Mouse (Mus musculus) left cerebral cortex, postnatal 14 days (tissue): ENCODE data around the gene Vwf. TPM values are rescaled to one million over a fixed set of nuclear protein-coding genes. Genes with fewer than 3 reads are reported as not detected.

Experiments
- DNase-seq, 2 experiments: peaks; one replicate each; pipeline ENCODE4 v3.0.0; 2021 to 2022; ENCODE audit warnings: low spot score in 2 of 2, mixed read lengths in 1 of 2
- intact Hi-C: fragments of 180-260 bp; cut with DNase I; formaldehyde crosslinking; loops from one replicate; pipeline ENCODE4 v1.15.1; 2025
- total RNA-seq, 2 experiments: library from RNA; stranded (reverse); gene quantifications; 2 replicates each; pipeline ENCODE4 v1.2.3; 2021

The Vwf gene
- total RNA-seq, 2 experiments from 2014 or later: 25.5 to 31.3 TPM

GRCm38 (mm10) chr6:125578647-125579011 is 32.1 kb downstream of the Vwf start:
- intact Hi-C loops: no loop called here
- no peak for DNase-seq

- no peak for DNase-seq
- intact Hi-C loops: no loop called here
These were observed 33.3 kb downstream of the Vwf start for GRCm38 (mm10) chr6:125579864-125580263.

DNA sequence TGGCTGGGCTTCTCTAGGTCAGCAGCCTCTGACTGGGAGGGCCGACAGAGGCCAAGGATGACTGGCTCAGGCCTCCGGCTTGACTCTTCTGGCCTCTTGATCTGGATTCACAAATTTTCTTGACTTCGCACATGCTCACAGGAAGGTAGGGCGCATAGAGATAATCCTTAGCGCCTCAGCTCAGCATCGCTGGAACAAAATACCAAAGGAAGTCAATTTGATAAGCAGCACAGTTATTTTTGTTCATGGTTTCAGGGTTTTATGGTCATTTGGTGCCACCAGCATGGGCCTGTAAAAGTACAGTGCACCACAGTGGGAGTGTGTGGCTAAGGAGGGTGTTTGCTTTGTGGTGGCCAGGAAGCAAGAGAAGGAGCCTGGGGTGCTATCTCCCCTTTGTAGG is 37.1 kb downstream of the Vwf start:
- intact Hi-C loops: no loop called here
- DNase-seq: no peak

DNA sequence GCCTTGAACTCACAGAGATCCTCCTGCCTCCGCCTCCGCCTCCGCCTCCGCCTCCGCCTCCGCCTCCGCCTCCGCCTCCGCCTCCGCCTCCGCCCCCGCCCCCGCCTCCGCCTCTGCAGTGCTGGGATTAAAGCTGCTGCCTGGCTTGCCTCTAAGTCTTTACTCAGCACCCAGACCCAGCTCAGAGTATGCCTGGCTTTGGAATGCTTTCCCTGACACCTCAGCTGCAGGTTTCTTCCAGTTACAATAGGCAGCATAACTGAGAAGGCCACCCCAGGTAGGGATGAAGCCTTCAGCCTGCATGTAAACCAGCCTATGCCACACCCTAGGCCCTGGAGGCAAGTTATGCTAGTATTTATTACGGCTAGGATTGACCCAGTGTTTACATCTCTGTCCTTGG is 37.7 kb downstream of the Vwf start:
- intact Hi-C loops: no loop called here
- no peak for DNase-seq

DNA sequence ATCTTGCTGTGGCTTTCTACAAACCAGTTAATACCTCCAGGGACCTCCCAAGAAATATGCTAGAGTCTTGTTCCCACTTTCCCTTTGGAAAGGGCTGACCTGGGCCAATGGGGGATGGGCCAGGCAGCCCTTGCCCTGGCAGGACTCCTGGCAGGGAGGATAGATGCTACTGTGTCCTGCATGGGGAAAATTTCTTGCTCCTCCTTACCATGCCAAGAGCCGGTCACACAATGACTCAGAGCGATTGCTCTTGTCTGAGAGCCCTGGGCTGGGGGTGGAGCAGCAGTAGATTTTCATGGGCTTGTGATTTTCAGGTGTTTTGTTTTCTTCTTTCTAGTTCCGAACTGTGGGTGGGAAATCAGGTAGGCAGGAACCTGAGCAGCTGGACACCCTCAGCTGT is 39.0 kb downstream of the Vwf start:
- intact Hi-C loops: no loop called here
- no peak for DNase-seq

DNA sequence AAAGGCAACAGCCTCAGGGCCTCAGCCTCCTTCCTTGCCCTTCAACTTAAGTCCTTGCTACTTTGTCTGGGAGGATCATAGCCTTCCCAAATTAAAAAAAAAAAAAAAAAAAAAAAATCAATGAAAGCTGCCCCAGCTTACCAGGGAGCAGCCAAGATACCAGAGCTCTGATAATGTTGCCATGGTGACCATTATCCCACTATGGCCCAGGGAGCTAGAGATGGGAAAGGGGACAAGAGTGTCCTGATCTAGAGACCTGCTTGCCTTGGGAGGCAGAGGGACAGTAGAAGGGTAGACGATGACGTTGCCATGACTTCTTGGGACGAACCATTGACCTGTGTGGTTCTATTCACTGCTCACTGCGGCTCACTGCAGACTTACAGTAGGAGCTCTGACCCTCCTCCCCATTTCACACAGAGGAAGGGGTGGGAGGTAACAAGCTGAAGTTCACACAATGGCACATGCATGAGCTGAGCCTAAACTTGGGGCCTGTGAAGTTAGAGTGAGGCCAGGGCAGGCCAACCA is 39.5 kb downstream of the Vwf start:
- DNase-seq: no peak
- intact Hi-C loops: no loop called here

- no peak for DNase-seq
These were observed 41.7 kb downstream of the Vwf start for GRCm38 (mm10) chr6:125588241-125588640.

GRCm38 (mm10) chr6:125589075-125589474 is 42.5 kb downstream of the Vwf start:
- intact Hi-C loops: no loop called here
- DNase-seq: no peak

More at GRCm38 (mm10) chr6:125588241-125588640, 41.7 kb downstream of the Vwf start:
- intact Hi-C loops: no loop called here

- intact Hi-C loops: no loop called here
- DNase-seq: peak in 1 of 2 experiments; percentile 54
These were observed 43.5 kb downstream of the Vwf start for GRCm38 (mm10) chr6:125590056-125590455.

- intact Hi-C loops: no loop called here
These were observed 43.9 kb downstream of the Vwf start for GRCm38 (mm10) chr6:125590471-125590870.

DNA sequence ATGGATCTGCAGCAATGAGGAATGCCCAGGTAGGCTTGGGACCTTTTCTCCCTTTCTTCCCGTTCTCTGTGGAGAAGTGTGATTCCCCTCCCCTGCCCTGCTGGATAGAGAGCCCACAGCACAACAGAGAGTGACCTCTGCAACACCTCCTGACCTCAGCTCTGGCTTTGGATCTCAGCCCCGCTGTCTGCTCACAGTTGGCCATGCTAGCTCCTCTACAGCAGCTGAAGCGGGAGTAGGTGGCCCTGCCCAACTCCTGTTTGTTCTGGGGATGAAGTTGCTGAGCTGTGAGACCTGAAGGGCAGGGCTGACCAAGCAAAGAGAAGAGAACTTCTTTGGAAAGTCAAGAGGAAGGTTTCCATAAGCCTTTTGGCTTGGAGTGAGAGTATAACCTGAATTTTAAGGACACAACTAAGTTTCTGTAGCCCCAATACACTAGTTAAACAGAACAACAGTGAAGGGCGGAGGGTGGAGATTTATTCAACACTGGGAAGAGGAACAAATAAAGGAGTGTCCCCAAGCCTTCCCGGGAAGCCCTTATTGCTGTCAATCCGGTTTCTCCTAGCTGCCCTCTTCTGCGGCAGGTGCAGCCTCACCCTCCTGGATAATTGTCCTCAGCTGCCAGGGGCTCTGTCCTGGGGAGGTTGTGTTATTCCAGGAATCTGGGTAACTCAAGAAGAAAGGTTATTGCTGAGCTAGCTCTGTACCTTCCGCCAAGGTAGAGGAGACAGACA is 45.2 kb downstream of the Vwf start:
- DNase-seq: no peak
- intact Hi-C loops: no loop called here

More at GRCm38 (mm10) chr6:125590471-125590870, 43.9 kb downstream of the Vwf start:
- no peak for DNase-seq

DNA sequence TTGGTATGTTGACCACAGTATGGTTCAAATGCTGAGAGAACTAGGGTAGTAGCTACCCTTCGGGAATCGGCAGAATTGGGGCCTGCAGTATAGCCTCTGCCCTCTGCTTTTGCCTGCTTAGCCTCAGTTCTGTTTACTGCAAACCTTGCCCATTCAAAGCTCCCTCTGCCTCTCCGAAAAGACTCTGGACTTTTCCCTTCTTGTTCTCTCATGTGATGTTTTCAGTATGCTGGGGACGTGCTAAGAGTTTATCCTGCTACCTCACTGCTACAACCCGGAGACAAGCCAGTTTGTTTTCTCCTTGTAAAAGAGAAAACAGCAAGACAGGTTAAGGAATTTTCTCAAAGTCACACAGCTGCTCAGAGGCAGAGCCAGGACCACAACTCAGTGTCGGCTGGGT is 46.0 kb downstream of the Vwf start:
- no peak for DNase-seq
- intact Hi-C loops: no loop called here

GRCm38 (mm10) chr6:125594311-125594710 is 47.7 kb downstream of the Vwf start:
- no peak for DNase-seq
- intact Hi-C loops: no loop called here

DNA sequence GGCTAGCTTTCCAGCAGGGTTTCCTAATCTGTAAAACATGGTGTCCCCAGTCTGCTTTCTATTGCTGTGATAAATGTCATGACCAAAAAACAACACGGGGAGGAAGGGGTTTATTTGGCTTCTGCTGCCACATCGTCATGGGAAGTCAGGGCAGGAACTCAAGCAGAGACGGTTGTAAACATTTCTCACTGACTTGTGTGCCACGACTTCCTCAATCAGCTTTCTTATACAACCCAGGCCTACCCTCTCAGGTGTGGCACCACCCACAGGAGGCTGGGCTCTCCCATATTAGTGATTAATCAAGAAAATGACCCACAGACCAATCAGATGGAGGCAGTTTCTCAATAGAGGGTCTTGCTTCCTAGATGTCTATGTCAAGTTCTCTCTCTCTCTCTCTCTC is 48.3 kb downstream of the Vwf start:
- intact Hi-C loops: no loop called here

DNA sequence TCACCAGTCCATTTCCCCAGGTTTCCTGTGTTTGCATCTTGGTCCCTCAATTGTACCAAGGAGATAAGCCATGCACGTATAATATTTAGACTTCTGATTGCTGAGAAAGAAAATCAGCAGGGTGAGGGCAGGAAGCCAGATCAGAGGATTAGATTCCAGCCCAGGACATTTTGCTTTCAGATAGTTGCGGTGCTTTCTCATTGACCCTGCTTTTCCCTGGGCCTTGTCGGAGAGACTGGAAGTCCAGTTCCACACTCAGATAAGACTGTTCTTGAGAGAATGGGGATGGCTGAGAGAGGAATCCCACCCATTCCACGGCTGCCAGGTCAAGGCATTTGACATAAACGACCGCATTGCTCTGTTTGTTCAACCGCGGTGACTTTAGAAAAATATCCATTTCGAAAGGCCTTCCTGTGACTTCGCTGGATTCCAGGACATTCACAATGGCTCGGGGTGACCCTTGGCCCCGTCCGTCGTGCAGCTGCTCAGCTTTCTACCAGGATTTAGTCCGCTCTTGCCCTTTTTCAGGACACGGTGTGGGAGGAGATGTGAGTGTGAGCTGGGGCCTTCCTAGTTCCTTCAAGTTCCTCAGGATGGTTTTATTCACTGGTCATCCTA is 50.2 kb downstream of the Vwf start:
- DNase-seq: no peak
- intact Hi-C loops: no loop called here

More for the DNA sequence above, 48.3 kb downstream of the Vwf start:
- DNase-seq: no peak

GRCm38 (mm10) chr6:125597716-125598115 is 51.1 kb downstream of the Vwf start:
- intact Hi-C loops: no loop called here

DNA sequence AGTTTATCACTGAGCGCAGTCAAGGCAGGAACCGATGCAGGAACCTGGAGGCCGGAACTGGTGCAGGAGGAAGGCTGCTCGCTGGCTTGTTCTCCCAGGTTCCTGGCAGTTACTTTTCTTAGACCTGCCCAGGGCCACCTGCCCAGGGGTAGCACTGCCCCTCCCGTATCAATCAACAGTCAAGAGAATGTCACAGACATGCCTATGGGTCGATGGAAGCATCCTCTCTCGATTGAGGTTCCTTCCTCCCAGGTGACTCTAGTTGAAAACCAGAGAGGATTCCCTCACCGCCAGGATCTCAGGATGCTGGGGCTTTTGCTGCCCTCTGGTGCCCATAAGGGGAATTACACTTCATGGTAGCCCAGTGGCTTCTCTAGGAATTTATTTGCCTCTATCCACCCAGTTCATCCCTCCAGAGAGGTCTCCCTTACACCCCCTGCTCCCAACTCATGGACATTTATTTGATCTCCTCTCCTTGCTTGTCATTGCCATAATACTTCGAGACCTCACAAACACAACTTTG is 53.5 kb downstream of the Vwf start:
- DNase-seq: peak; percentile 82 to 83

More at GRCm38 (mm10) chr6:125597716-125598115, 51.1 kb downstream of the Vwf start:
- DNase-seq: no peak

DNA sequence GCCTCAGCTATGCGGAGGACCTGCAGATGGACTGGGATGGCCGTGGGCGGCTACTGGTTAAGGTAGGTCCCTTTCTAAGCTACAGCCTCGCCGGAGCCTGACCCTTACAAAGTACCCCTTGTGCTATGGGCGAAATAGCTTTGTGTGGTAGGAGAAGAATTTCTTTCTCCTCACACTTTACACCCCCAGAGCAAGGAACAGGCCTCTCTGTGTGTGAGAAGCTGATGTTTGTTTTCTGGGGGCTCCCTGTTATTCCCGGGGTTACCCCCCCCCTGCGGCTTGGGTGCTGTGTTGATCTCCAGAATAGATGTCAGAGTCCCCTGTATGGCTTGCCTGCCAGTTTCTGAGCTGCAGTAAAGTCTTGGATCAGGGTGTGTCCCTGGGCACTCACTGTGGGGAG is 54.1 kb downstream of the Vwf start:
- no peak for DNase-seq
- intact Hi-C loops: loop anchor here (2.0 to 10.0 kb wide), 4 partner anchors 70 to 326 kb away; partner anchors contain the start of gene Cd9

More for the DNA sequence above, 53.5 kb downstream of the Vwf start:
- intact Hi-C loops: loop anchor here (2.0 to 10.0 kb wide), 4 partner anchors 69 to 325 kb away; partner anchors contain the start of gene Cd9

DNA sequence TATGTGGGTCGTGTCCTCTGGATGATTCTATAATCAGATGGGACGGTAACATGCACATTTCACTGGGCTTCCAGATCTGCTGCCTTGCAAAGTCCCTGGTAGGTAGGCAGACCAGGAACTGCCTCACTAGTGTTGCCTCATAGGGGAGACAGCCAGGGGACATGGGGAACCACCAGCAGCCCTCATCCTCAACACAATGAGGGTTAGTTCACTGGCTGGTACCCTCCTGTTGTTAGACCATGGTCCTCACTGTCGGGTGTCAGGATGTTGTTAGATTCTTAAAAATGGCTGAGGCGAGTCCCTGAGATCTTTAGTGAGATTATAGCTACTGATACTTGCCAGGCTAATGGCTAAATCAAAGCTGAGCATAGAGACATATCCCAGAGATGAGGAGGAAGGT is 54.6 kb downstream of the Vwf start:
- intact Hi-C loops: loop anchor here (2.0 to 10.0 kb wide), 4 partner anchors 70 to 326 kb away; partner anchors contain the start of gene Cd9
- DNase-seq: no peak

- intact Hi-C loops: loop anchor here (2.0 to 10.0 kb wide), 4 partner anchors 71 to 327 kb away; partner anchors contain the start of gene Cd9
- DNase-seq: no peak
These were observed 55.2 kb downstream of the Vwf start for GRCm38 (mm10) chr6:125601748-125602147.
